Mouse (Mus musculus): ENCODE results near the gene Plekhg1. TPM values are rescaled to one million over a fixed set of nuclear protein-coding genes. Genes with fewer than 3 reads are reported as not detected.

The Plekhg1 gene
- polyA plus RNA-seq, 1 experiment from 2014 or later, result 5.9 TPM

- no peaks in the 10 kb centered on the region for H3K4me1 ChIP-seq (replicated peaks)
- no peaks in the 10 kb centered on the region for H3K27me3 ChIP-seq (replicated peaks)
- no peak overlapping the region for H3K4me3 ChIP-seq (replicated peaks)
- WGBS, result 86% methylated on average over 22 of the region's 22 CpGs
- no peak overlapping the region for H3K9ac ChIP-seq
- H3K9me3 ChIP-seq, result no peaks in the 10 kb centered on the region
- 0 out of 2 replicates have a peak, but pooled peaks cover 8% of the 10 kb centered on the region for H3K36me3 ChIP-seq
- no peak overlapping the region for H3K27ac ChIP-seq
- H3K4me2 ChIP-seq (replicated peaks), result no peak overlapping the region
- ATAC-seq, result no peak
Measured at GRCm38 (mm10) chr10:3956471-3956870, 216.3 kb downstream of the Plekhg1 start.

GRCm38 (mm10) chr10:3958591-3958990 is 218.4 kb downstream of the Plekhg1 start:
- 74% methylated on average over 5 of the region's 5 CpGs for WGBS
- Histone ChIP-seq H3K4me3 (replicated peaks) (no peak overlapping the region), H3K9ac (no peak overlapping the region), H3K4me2 (replicated peaks) (no peak overlapping the region), H3K27ac (no peak overlapping the region), H3K9me3 (no peaks in the 10 kb centered on the region), H3K4me1 (replicated peaks) (no peaks in the 10 kb centered on the region), H3K27me3 (replicated peaks) (no peaks in the 10 kb centered on the region), H3K36me3 (0 out of 2 replicates have a peak, but pooled peaks cover 8% of the 10 kb centered on the region)
- ATAC-seq, result no peak

- WGBS, result 33% methylated on average over 3 of the region's 3 CpGs
- peaks cover 7% of the 10 kb centered on the region; the same call in 1 of the 2 replicates for H3K4me1 ChIP-seq (replicated peaks)
- no peak overlapping the region for H3K9ac ChIP-seq
- no peak overlapping the region for H3K4me2 ChIP-seq (replicated peaks)
- no peak overlapping the region for H3K4me3 ChIP-seq (replicated peaks)
- H3K27ac ChIP-seq, result no peak overlapping the region
- H3K9me3 ChIP-seq, result no peaks in the 10 kb centered on the region
- no peaks in the 10 kb centered on the region for H3K27me3 ChIP-seq (replicated peaks)
- H3K36me3 ChIP-seq, result no peaks in the 10 kb centered on the region
- ATAC-seq, result no peak
Measured at GRCm38 (mm10) chr10:3969026-3969425, 228.9 kb downstream of the Plekhg1 start.

DNA sequence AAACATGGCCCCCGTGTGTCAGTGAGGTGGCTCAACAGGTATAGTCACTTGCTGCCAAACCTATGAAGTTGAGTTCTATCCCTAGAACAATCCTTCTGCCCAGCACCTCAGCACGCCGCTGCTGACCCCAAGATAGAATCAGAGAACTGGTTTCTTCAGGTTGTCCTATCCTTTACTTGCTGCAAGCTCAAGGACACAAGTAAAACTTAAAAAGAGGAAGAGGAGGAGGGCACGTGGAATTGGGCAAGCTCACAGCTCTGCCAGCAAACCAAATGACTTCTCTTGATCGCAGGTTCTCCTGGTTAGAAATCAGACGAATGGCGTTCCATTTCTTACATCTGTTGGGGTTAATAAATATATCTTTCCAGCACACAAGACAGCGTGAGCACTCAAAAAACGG is 232.1 kb downstream of the Plekhg1 start:
- no peak for ATAC-seq
- Histone ChIP-seq H3K4me3 (replicated peaks) (no peak overlapping the region; the same call in 1 of the 2 replicates), H3K27ac (no peak overlapping the region), H3K9ac (no peak overlapping the region), H3K4me2 (replicated peaks) (peak overlapping the region; percentile 87), H3K27me3 (replicated peaks) (no peaks in the 10 kb centered on the region), H3K4me1 (replicated peaks) (peaks cover 17% of the 10 kb centered on the region), H3K9me3 (no peaks in the 10 kb centered on the region), H3K36me3 (no peaks in the 10 kb centered on the region)
- WGBS, result 88% methylated on average over 9 of the region's 9 CpGs

GRCm38 (mm10) chr10:3972981-3973588 is 232.9 kb downstream of the Plekhg1 start, which contains the start of gene Mthfd1l:
Gene Mthfd1l, plus strand, starts transcription at chr10:3973118.
- Histone ChIP-seq H3K4me3 (replicated peaks) (peak within 1 kb of the TSS; percentile 75), H3K36me3 (no peaks in the 10 kb centered on the region), H3K27me3 (replicated peaks) (no peaks in the 10 kb centered on the region), H3K4me1 (replicated peaks) (peaks cover 17% of the 10 kb centered on the region), H3K27ac (peak within 1 kb of the TSS; percentile 97), H3K9ac (peak within 1 kb of the TSS; percentile 89), H3K9me3 (no peaks in the 10 kb centered on the region), H3K4me2 (replicated peaks) (peak within 1 kb of the TSS; percentile 87)
- WGBS, result under 1% methylated on average over 40 of the region's 40 CpGs
- peak; percentile 85 for ATAC-seq

DNA sequence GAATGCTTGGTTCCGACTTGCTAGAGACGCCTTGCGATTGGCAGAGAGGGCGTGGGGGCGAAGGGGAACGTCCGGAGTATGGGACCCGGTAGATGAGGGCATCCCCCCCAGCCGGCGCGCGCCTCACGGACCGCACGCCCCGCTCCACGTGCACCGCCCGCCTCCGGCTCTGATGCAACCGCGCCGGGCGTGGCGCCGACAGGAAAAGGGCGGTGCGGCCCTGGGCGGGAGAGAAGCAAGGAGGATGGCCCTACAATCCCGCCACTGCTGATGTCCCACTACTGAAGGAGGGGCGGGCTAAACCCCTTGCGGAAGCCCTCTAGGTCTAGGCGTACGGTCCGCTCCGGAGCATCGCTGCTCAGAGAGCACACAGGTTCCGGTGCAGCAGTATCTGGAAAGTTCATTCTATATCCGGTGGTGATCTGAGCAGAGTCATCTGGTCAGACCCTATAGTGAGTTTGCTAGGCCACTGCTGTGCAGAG is 233.5 kb downstream of the Plekhg1 start:
- Histone ChIP-seq H3K27me3 (replicated peaks) (no peaks in the 10 kb centered on the region), H3K9me3 (no peaks in the 10 kb centered on the region), H3K4me2 (replicated peaks) (peak overlapping the region; percentile 87), H3K9ac (peak overlapping the region; percentile 89), H3K4me3 (replicated peaks) (peak overlapping the region; percentile 75), H3K36me3 (no peaks in the 10 kb centered on the region), H3K4me1 (replicated peaks) (peaks cover 17% of the 10 kb centered on the region), H3K27ac (peak overlapping the region; percentile 97)
- peak; percentile 89 for ATAC-seq
- under 1% methylated on average over 39 of the region's 39 CpGs for WGBS

DNA sequence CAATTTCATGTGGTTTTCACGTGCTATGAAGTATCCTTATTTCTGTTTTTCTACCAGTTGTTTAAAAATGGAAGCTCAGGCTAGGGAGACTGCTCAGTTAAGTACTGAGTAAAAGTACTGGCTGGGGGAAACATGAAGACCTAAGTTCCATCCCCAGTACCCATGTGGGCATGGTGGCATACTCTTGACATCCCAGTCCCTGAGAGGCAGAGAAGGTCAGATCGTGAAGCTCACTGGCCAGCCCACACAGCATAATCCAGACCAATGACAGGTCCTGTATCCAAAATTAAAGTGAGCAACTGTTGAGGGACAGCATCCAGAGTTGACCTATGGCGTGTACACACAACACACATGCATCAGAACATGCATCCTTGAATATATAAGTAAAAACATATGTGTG is 234.2 kb downstream of the Plekhg1 start:
- WGBS, result 76% methylated on average over 3 of the region's 3 CpGs
- H3K36me3 ChIP-seq, result peaks cover 5% of the 10 kb centered on the region; the same call in 1 of the 2 replicates
- H3K4me1 ChIP-seq (replicated peaks), result peaks cover 15% of the 10 kb centered on the region
- H3K4me3 ChIP-seq (replicated peaks), result no peak overlapping the region
- H3K4me2 ChIP-seq (replicated peaks), result no peak overlapping the region
- no peaks in the 10 kb centered on the region for H3K27me3 ChIP-seq (replicated peaks)
- H3K9me3 ChIP-seq, result no peaks in the 10 kb centered on the region
- H3K27ac ChIP-seq, result no peak overlapping the region
- no peak overlapping the region for H3K9ac ChIP-seq
- no peak for ATAC-seq

GRCm38 (mm10) chr10:3975898-3976622 is 235.9 kb downstream of the Plekhg1 start:
- 29% methylated on average over 6 of the region's 6 CpGs for WGBS
- peak; percentile 21; the same call in 1 of the 2 replicates for ATAC-seq
- 0 out of 2 replicates have a peak overlapping the region, but pooled peaks have one; percentile 7 for H3K4me2 ChIP-seq (replicated peaks)

GRCm38 (mm10) chr10:3976623-3977010 is 236.5 kb downstream of the Plekhg1 start:
- no peak for ATAC-seq
- no peaks in the 10 kb centered on the region for H3K9me3 ChIP-seq

More at GRCm38 (mm10) chr10:3975898-3976622, 235.9 kb downstream of the Plekhg1 start:
- H3K4me1 ChIP-seq (replicated peaks), result peaks cover 15% of the 10 kb centered on the region
- peak overlapping the region; percentile 45 for H3K27ac ChIP-seq
- H3K4me3 ChIP-seq (replicated peaks), result no peak overlapping the region
- H3K9ac ChIP-seq, result no peak overlapping the region
- no peaks in the 10 kb centered on the region for H3K9me3 ChIP-seq
- H3K27me3 ChIP-seq (replicated peaks), result no peaks in the 10 kb centered on the region
- H3K36me3 ChIP-seq, result peaks cover 11% of the 10 kb centered on the region; the same call in 1 of the 2 replicates

DNA sequence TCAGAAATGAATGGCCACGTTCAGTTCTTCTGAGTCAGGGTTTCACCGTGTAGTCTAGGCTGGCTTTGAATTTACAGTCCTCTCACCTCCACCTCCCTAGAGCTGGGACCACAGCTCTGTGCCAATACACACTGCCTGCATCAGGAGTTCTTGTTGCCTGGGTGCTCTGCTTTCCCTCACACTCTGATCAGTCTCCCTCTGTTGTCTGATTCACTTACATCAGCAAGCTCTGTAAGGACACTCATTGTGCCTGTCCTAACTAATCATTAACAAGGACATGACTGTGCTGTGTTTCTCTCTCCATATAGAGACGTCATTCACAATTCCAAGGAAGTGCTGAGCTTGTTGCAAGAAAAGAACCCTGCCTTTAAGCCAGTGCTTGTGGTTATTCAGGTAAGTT is 238.2 kb downstream of the Plekhg1 start:
- no peak overlapping the region for H3K4me3 ChIP-seq (replicated peaks)
- H3K9ac ChIP-seq, result no peak overlapping the region
- 49% methylated on average over 3 of the region's 3 CpGs for WGBS
- peaks cover 11% of the 10 kb centered on the region; the same call in 1 of the 2 replicates for H3K36me3 ChIP-seq
- no peaks in the 10 kb centered on the region for H3K27me3 ChIP-seq (replicated peaks)
- peaks cover 10% of the 10 kb centered on the region for H3K4me1 ChIP-seq (replicated peaks)
- H3K4me2 ChIP-seq (replicated peaks), result no peak overlapping the region
- H3K9me3 ChIP-seq, result no peaks in the 10 kb centered on the region
- ATAC-seq, result peak; percentile 74
- H3K27ac ChIP-seq, result no peak overlapping the region

More at GRCm38 (mm10) chr10:3976623-3977010, 236.5 kb downstream of the Plekhg1 start:
- Histone ChIP-seq H3K4me3 (replicated peaks) (no peak overlapping the region), H3K27ac (no peak overlapping the region), H3K27me3 (replicated peaks) (no peaks in the 10 kb centered on the region), H3K36me3 (peaks cover 11% of the 10 kb centered on the region; the same call in 1 of the 2 replicates), H3K4me2 (replicated peaks) (no peak overlapping the region), H3K9ac (no peak overlapping the region), H3K4me1 (replicated peaks) (peaks cover 15% of the 10 kb centered on the region)
- 80% methylated on average over 4 of the region's 4 CpGs for WGBS

GRCm38 (mm10) chr10:3978792-3979488 is 238.8 kb downstream of the Plekhg1 start:
- WGBS, result 76% methylated on average over 5 of the region's 5 CpGs
- H3K9ac ChIP-seq, result no peak overlapping the region

DNA sequence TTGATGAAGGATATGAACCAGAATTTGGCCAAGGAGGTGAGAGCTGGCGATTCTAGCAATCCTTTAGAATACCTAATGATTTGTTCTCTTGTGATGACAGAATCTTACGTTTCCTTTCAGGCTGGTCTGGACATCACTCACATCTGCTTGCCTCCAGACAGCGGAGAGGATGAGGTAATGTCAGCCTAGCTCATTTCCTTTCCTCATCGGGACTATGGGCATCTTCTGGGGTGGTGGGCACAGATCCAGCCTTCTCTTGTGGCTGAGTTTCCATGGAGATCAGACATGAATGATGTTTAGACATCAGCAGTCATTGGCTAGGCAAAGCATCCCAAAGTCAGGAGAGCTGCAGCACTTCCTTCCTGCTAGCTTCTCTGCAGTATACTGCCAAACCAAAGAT is 240.1 kb downstream of the Plekhg1 start:
- peaks cover 11% of the 10 kb centered on the region; the same call in 1 of the 2 replicates for H3K36me3 ChIP-seq
- H3K9ac ChIP-seq, result no peak overlapping the region
- H3K27me3 ChIP-seq (replicated peaks), result no peaks in the 10 kb centered on the region
- H3K9me3 ChIP-seq, result no peaks in the 10 kb centered on the region
- no peak overlapping the region for H3K27ac ChIP-seq
- H3K4me2 ChIP-seq (replicated peaks), result no peak overlapping the region
- no peak for ATAC-seq
- 83% methylated on average over 4 of the region's 4 CpGs for WGBS
- H3K4me1 ChIP-seq (replicated peaks), result peaks cover 10% of the 10 kb centered on the region
- H3K4me3 ChIP-seq (replicated peaks), result no peak overlapping the region

More at GRCm38 (mm10) chr10:3978792-3979488, 238.8 kb downstream of the Plekhg1 start:
- H3K9me3 ChIP-seq, result no peaks in the 10 kb centered on the region
- no peak; the same call in 1 of the 2 replicates for ATAC-seq
- no peak overlapping the region for H3K4me2 ChIP-seq (replicated peaks)
- no peaks in the 10 kb centered on the region for H3K27me3 ChIP-seq (replicated peaks)
- H3K36me3 ChIP-seq, result peaks cover 11% of the 10 kb centered on the region; the same call in 1 of the 2 replicates
- H3K4me1 ChIP-seq (replicated peaks), result peaks cover 10% of the 10 kb centered on the region
- H3K4me3 ChIP-seq (replicated peaks), result no peak overlapping the region
- H3K27ac ChIP-seq, result no peak overlapping the region

All from intestine, embryonic 15.5 days (tissue).